Mouse (Mus musculus): Measurements from ENCODE around the gene Zyx.

- TF ChIP-seq ZNF384 (IDR thresholded peaks at IDR 0.05; ENCODE audit: low read depth, low read length) (no peak), HCFC1 (IDR thresholded peaks at IDR 0.05; ENCODE audit: borderline replicate concordance, insufficient read depth, low read length) (no peak), CHD2 (IDR thresholded peaks at IDR 0.05; ENCODE audit: low read depth, low read length) (no peak), MAFK (IDR thresholded peaks at IDR 0.05; ENCODE audit: insufficient read depth, low read depth, low read length) (no peak), ZC3H11A (IDR thresholded peaks at IDR 0.05; ENCODE audit: borderline replicate concordance, low read depth, low read length) (no peak)
Measured at GRCm38 (mm10) chr6:42376504-42377019, 27.1 kb downstream of the Zyx start.
